Mouse (Mus musculus) adrenal gland, postnatal 10 days (tissue): ENCODE measurements around the gene Rhbg. TPM values are rescaled to one million over a fixed set of nuclear protein-coding genes. Genes with fewer than 3 reads are reported as not detected.

Source experiments
- DNase-seq: peaks from one replicate; pipeline ENCODE4 v3.0.0; 2021; ENCODE audit warnings: mixed read lengths
- microRNA-seq: library from miRNA; unstranded; fragments of <30 nt; microRNA quantifications from one replicate; pipeline ENCODE4 v1.2.0, GENCODE M21; 2021
- total RNA-seq, 2 experiments: library from RNA; stranded (reverse); gene quantifications; 2 replicates each; pipeline ENCODE4 v1.2.3; 2021

Rhbg gene
- total RNA-seq, 2 experiments from 2014 or later: 1.9 to 2.1 TPM

GRCm38 (mm10) chr3:88207451-88208100 lies 46.9 kb downstream of the Rhbg start:
- no peak for DNase-seq

- DNase-seq: no peak
Observed at GRCm38 (mm10) chr3:88206901-88207371, 47.6 kb downstream of the Rhbg start.

GRCm38 (mm10) chr3:88206500-88206899 lies 48.0 kb downstream of the Rhbg start:
- no peak for DNase-seq

DNA sequence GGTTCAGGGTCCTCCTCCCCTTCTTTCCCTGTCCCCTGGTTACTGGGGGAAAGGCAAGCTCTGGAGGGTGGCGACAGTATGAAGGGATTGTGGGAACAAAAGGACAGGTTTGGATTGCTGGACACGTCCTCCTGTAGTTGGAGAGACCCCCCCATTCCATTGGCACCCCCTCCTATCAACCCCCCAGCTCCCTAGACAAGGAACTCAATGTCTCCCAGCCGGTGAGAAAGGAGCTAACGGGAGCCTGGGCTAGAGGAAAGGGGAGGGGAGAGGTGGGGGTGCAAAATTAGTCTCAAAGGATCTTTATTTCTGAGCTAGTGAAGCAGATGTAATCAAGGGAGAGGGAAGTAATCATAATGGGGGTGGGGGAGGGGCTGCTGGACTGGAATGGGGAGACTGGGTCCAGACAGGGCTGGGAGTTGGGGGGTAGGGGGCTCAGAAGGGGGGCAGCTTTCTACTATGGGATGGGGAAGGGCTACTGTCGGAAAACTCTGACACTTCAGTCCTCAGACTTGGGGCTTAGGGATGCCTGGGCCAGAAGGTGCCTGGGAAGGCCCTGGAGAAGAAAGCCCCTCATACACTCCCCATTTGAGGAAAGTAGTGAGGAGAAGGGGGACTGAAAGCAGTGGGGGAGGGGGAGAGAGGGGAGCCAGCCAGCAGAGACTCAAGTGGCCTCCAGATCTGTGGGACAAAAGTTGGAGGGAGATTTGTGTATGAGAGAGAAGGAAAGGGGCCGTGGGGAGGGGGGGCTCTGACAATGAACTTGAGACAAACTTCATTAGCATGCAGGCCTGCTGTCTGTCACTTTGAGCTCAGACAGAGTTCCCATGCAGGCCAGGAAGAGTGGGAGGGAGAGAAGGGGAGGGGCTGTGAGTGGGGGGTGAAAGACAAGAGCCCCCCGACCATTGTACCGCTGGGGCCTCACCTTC lies 48.7 kb downstream of the Rhbg start:
- no peak for DNase-seq

- DNase-seq: no peak
Observed at GRCm38 (mm10) chr3:88205176-88205562, 49.3 kb downstream of the Rhbg start.

DNA sequence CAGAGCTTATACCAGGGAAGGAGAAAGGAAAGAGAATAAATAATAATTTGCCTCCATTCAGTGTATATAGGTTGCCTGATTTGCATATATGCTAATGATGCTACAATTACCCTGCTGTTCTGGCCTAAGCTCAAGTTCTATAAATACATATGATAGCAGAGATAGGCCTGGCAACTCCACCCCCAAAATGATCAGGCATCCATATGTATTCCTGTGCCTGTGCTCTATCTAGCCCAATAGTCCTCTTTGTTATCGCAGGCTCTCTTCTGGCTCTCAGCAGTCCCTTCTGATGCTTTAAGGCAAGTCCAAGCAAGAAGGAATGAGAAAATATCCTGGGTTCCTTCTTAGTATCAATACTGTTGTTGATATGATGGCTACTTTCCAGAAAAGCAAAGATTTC lies 49.8 kb downstream of the Rhbg start:
- DNase-seq: no peak

DNA sequence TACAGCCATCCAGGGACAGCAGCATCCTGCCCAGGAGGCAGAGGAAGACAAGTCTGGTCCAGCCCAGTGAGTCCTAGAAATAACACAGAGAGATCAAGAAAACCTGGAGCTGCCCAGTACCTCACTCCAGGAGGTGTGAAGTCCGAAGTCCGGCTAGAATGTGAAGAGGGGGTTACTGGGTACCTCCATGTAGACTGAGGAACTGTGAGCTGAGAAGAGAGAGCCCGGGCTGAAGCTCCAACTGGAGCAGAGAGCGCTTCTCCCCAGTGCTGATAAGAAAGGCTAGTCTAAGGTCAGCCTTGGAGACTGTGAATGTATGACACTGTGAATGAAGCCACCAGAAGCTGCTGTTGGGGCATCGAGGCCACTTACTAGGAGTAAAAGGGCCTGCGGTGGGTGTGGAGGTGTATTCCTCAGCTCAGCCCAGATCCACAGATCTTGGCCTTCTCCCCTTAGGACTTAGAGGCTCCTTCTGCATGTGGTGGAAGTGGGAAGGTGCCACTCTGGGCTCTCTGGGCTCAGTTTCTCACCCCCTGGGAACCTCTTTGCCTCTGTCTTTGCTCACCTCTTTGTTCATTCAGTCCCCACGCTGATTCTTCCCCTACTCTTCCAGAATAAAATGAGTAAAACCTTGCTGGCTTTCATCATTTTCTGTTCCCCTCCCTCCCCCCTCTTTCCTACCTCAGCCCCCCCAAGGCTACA lies 50.4 kb downstream of the Rhbg start:
- no peak for DNase-seq

DNA sequence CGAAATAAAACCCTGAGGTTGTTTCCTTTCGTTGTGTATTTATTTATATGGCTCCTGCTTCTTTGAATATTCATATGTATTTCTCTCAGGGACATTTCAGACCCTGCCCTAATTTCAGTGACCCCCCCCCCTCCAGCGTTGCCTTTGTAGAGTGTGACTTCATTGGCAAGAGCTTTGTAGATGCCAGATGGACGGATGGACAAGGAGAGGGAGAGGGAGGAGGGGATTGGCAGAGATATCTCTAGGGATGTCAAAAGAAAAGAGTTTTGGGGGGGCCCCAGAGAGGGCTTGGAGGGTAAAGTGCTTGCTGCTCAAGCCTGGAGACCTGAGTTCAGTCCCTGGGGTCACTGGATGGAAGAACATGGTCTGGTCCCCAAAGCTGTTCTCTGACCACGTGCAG lies 51.1 kb downstream of the Rhbg start:
- no peak for DNase-seq

DNA sequence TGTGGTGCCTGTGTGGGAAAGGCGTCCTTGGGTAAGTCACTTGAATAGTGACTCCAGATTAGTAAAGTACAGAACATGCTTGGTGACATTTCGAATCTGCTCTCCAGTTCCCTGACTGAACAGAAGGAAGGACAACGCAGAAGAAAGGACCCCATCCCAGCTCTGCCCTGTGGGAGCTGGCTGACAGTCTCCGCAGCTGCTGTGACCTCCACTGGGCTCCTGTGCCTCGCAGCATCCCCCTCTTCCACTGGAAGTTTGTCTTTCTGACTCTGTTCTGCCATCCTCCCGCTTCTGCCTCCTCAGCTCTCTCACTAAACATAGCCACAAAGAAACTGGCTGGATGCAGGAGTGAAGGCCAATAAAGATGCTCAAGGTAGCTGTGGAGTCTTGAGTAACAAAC lies 51.5 kb downstream of the Rhbg start:
- no peak for DNase-seq

GRCm38 (mm10) chr3:88201640-88202039 lies 52.9 kb downstream of the Rhbg start:
- DNase-seq: no peak

- no peak for DNase-seq
Observed at GRCm38 (mm10) chr3:88200972-88201330, 53.6 kb downstream of the Rhbg start.

DNA sequence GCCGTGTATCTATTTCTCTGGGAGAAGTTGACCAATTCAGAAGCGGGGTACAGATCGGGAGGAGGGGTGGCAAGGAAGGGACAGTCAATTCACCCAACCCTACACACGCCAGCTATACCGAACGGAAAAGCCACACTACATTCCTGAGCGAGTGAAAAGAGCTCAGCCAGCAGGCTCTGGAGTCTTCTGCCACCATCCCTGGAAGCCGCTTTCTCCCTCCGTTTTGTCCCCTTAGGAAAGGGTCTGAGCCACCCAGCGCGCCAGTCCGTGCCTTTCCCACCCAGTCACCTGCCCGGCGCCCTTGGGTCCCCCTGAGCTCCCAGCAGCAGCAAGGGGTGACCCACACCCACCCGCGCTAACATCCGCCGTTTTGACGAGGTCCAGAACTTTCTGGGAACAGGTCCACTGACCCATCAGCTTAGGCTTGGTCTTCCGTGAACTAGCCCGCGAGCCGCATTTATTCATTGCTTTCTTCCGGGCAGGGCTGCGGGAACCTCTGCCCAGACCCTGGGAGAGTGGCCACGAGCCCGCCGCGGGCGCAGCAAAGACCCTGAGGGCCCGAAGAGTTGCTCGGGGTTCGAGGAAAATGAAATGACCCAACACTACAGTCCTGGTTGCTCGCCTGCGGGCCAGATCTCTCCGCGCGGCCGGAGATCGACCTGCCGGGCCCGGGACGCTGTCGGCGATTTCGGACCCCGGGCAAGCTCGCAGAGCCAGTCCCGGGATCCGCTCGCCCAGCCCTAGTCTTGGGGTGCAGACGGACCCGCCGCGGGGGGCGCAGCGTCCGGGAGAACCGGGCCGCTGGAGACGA lies 54.1 kb downstream of the Rhbg start:
- DNase-seq: no peak

GRCm38 (mm10) chr3:88199541-88200110 lies 54.9 kb downstream of the Rhbg start:
- no peak for DNase-seq

- no peak for DNase-seq
Observed at GRCm38 (mm10) chr3:88198505-88199020, 55.9 kb downstream of the Rhbg start.

DNA sequence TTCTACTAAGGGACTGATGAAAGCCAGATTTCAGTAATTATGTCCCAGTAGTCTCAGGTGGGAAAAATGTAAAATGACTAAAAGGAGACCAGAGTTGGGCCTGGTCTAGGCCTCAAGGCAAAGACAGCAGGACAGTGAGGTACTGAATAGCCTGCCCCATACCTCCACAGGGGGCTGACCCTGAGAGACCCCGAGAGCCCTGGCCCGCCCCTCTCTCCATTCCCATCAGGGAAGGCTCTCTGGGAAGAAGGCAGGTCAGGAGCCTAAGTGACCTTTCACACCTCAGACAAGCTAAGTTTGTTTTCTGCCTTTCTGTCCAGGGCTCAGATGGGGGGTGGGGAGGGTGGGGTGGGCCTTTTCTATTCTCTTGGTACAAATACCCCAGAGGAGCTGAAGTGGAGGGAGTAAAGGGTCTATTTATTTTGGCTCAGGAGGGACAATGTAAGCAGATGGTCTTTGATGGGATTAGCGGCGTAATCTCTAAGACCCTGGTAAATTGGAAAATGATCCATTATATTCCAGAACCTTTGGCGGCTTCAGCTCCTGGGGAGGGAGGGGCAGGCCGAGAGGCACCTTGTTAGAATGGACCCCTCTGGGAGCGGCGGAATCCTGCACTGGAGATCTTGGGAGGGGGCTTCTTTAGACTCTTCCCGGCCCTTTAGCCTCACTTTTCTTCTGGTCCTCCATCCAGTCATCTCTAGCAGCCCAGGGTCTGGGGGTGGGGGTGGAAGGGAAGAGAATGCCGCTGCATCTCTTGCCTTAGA lies 56.6 kb downstream of the Rhbg start:
- DNase-seq: no peak

Small RNA genes within 50 kb of the gene (microRNA-seq; reads per million reads assigned to microRNA genes)
- gene Gm25641: not detected
- not detected for gene Mir3093
- gene Mir9-1: not detected

Other genes starting within 250 kb of the Rhbg start
- gene Hapln2, start 227.1 kb downstream of the Rhbg start, total RNA-seq: not detected
- gene Gpatch4, start 211.6 kb downstream of the Rhbg start, total RNA-seq: 10 to 100 TPM; 12.1 to 12.4 TPM
- gene Naxe, start 196.2 kb downstream of the Rhbg start, total RNA-seq: 100 to 1,000 TPM; 140 to 150 TPM
- gene Ttc24, start 176.4 kb downstream of the Rhbg start, total RNA-seq: not detected
- gene Iqgap3, start 172.7 kb downstream of the Rhbg start, total RNA-seq: 10 to 100 TPM in 1 of 2 experiments, 1 to 10 TPM in 1; 6.9 to 11.5 TPM
- 10 to 100 TPM; 85.7 to 86.6 TPM for gene Mef2d, start 112.3 kb downstream of the Rhbg start, total RNA-seq
- gene Gm38392, start 32.5 kb upstream of the Rhbg start, total RNA-seq: 1 to 10 TPM; 1.1 to 1.3 TPM
- 1 to 10 TPM; 7.9 to 8.3 TPM for gene Tsacc, start 42.3 kb upstream of the Rhbg start, total RNA-seq
- 100 to 1,000 TPM; 249 to 260 TPM for gene Cct3, start 42.4 kb upstream of the Rhbg start, total RNA-seq
- gene Glmp, start 70.3 kb upstream of the Rhbg start, total RNA-seq: 100 to 1,000 TPM; 144 to 149 TPM
- gene Tmem79, start 81.4 kb upstream of the Rhbg start, total RNA-seq: 10 to 100 TPM; 15.1 to 17.7 TPM
- 10 to 100 TPM; 42.8 to 55.9 TPM for gene Smg5, start 81.6 kb upstream of the Rhbg start, total RNA-seq
- gene Paqr6, start 109.9 kb upstream of the Rhbg start, total RNA-seq: 1 to 10 TPM; 2.7 to 4.2 TPM
- gene Bglap3, start 118.0 kb upstream of the Rhbg start, total RNA-seq: 10 to 100 TPM in 1 of 2 experiments, under 1 TPM in 1; 0.67 to 16.9 TPM
- gene Bglap2, start 124.0 kb upstream of the Rhbg start, total RNA-seq: 10 to 100 TPM in 1 of 2 experiments, not detected in 1; 24.0 TPM
- gene Bglap, start 129.8 kb upstream of the Rhbg start, total RNA-seq: 100 to 1,000 TPM in 1 of 2 experiments, 1 to 10 TPM in 1; 1.6 to 106 TPM
- gene Pmf1, start 155.6 kb upstream of the Rhbg start, total RNA-seq: 10 to 100 TPM; 60.2 to 62.6 TPM
- gene Slc25a44, start 170.4 kb upstream of the Rhbg start, total RNA-seq: 10 to 100 TPM; 37.8 to 47.6 TPM
- gene Sema4a, start 206.5 kb upstream of the Rhbg start, total RNA-seq: 10 to 100 TPM; 13.4 to 15.5 TPM